Mouse (Mus musculus) CD4-positive helper T cell, adult 2 months (primary cell): ENCODE data around the gene Cog3.

Experiments used
- DNase-seq: peaks from one replicate; pipeline ENCODE4 v3.0.0-alpha.2; 2012; ENCODE audit warnings: low read depth, missing footprints, low spot score

Cog3 gene

GRCm38 (mm10) chr14:75761028-75761805 is 6.9 kb upstream of the Cog3 start:
- DNase-seq, result peak; percentile 67

GRCm38 (mm10) chr14:75758401-75758800 is 4.1 kb upstream of the Cog3 start:
- DNase-seq, result no peak

- DNase-seq, result no peak
These were observed 3.5 kb upstream of the Cog3 start for GRCm38 (mm10) chr14:75757821-75758220.

GRCm38 (mm10) chr14:75756971-75757370 is 2.7 kb upstream of the Cog3 start:
- no peak for DNase-seq

- DNase-seq, result peak; percentile 66
These were observed 1.1 kb downstream of the Cog3 start for GRCm38 (mm10) chr14:75753206-75753605.

GRCm38 (mm10) chr14:75751040-75751439 is 3.3 kb downstream of the Cog3 start:
- no peak for DNase-seq

GRCm38 (mm10) chr14:75749123-75749522 is 5.2 kb downstream of the Cog3 start:
- no peak for DNase-seq

- DNase-seq, result no peak
These were observed 6.4 kb downstream of the Cog3 start for GRCm38 (mm10) chr14:75747960-75748359.

GRCm38 (mm10) chr14:75741904-75742303 is 12.4 kb downstream of the Cog3 start:
- no peak for DNase-seq

GRCm38 (mm10) chr14:75735597-75735996 is 18.7 kb downstream of the Cog3 start:
- DNase-seq, result no peak

GRCm38 (mm10) chr14:75732631-75733030 is 21.7 kb downstream of the Cog3 start:
- no peak for DNase-seq

GRCm38 (mm10) chr14:75731361-75731760 is 23.0 kb downstream of the Cog3 start:
- DNase-seq, result no peak

- no peak for DNase-seq
These were observed 26.2 kb downstream of the Cog3 start for GRCm38 (mm10) chr14:75728111-75728510.

GRCm38 (mm10) chr14:75727046-75727445 is 27.3 kb downstream of the Cog3 start:
- no peak for DNase-seq

- DNase-seq, result no peak
These were observed 31.5 kb downstream of the Cog3 start for GRCm38 (mm10) chr14:75722816-75723215.

- peak; percentile 61 for DNase-seq
These were observed 32.2 kb downstream of the Cog3 start for GRCm38 (mm10) chr14:75721977-75722563.

GRCm38 (mm10) chr14:75720121-75720520 is 34.2 kb downstream of the Cog3 start:
- no peak for DNase-seq

- no peak for DNase-seq
These were observed 37.9 kb downstream of the Cog3 start for GRCm38 (mm10) chr14:75716410-75716809.

GRCm38 (mm10) chr14:75713661-75714060 is 40.7 kb downstream of the Cog3 start:
- DNase-seq, result peak; percentile 3

- no peak for DNase-seq
These were observed 41.6 kb downstream of the Cog3 start for GRCm38 (mm10) chr14:75712687-75713086.

- no peak for DNase-seq
These were observed 42.6 kb downstream of the Cog3 start for GRCm38 (mm10) chr14:75711731-75712130.

GRCm38 (mm10) chr14:75708986-75709385 is 45.3 kb downstream of the Cog3 start:
- no peak for DNase-seq

GRCm38 (mm10) chr14:75707771-75708170 is 46.5 kb downstream of the Cog3 start:
- no peak for DNase-seq
